Mouse (Mus musculus) bone marrow, adult 2 months (tissue): ENCODE data around the gene Hrasls. TPM values are rescaled to one million over a fixed set of nuclear protein-coding genes. Genes with fewer than 3 reads are reported as not detected.

Experiments used
- H3K27ac ChIP-seq: fragments of 200-500 bp; 2 replicates; pipeline ENCODE4 v1.5.1; 2012; ENCODE audit warnings: low read depth, mild to moderate bottlenecking, control low read depth, inconsistent platforms, low read length; ENCODE audit not compliant: control insufficient read depth, poor library complexity, insufficient read depth
- H3K4me1 ChIP-seq: fragments of 200-500 bp; 2 replicates; pipeline ENCODE4 v1.6.1; 2011; ENCODE audit warnings: low read length; ENCODE audit not compliant: control insufficient read depth, insufficient read depth
- H3K4me3 ChIP-seq: fragments of 200-500 bp; replicated peaks from 2 replicates; pipeline ENCODE3; 2011; ENCODE audit warnings: mild to moderate bottlenecking, low read depth, low read length, control low read depth; ENCODE audit not compliant: control insufficient read depth
- CTCF ChIP-seq: fragments of 200-500 bp; IDR thresholded peaks from 2 replicates; pipeline ENCODE4 v1.5.1; 2011; ENCODE audit warnings: low read length, control low read depth; ENCODE audit not compliant: control insufficient read depth, insufficient read depth
- POLR2A ChIP-seq: fragments of 200-500 bp; IDR thresholded peaks from 2 replicates; pipeline ENCODE4 v1.6.1; 2011; ENCODE audit warnings: low read depth, mild to moderate bottlenecking, control low read depth, low read length, borderline replicate concordance; ENCODE audit not compliant: control insufficient read depth
- WGBS: fragments of 180-500 bp; shearing (Covaris S2); methylation state at CpG from one replicate; pipeline ENCODE4 v1.1.7; 2018; 5-methylcytosine and 5-hydroxymethylcytosine counted together
- polyA plus RNA-seq: library from polyadenylated mRNA; stranded (reverse); fragments of >200 nt; gene quantifications from 2 replicates; pipeline ENCODE4 v1.2.4, GENCODE M21; 2011; ENCODE audit warnings: low replicate concordance; ENCODE audit not compliant: missing spikeins, insufficient read depth, insufficient read length

Hrasls gene
- polyA plus RNA-seq, 1 experiment: not detected

DNA sequence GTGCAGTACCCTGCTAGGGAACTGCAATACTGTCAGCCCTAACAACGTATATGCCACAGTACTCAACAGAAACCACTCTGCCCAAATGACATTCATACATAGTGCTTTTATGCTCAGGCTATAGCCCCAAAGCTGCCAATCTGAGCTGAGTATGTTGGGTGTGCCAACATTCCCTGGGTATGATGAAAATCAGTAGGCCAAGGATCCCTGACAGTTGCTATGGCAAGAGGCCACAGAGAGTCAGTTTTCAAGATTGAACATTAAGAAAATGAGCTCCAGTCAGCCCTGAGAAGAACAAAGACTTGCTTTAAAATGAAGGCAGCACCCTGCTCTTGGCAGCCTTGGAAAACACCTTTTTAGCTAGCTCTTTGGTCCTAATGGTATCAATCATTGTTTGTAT, 14.3 kb upstream of the Hrasls start:
- WGBS: 65% methylated on average over 1 of the region's 1 CpGs
- H3K4me1 ChIP-seq: no peaks in the 10 kb centered on the region
- TF ChIP-seq POLR2A: no peak
- TF ChIP-seq CTCF: no peak
- no peak overlapping the region for H3K27ac ChIP-seq
- no peak overlapping the region for H3K4me3 ChIP-seq

- no peaks in the 10 kb centered on the region for H3K4me1 ChIP-seq
- H3K4me3 ChIP-seq: no peak overlapping the region
- no peak overlapping the region for H3K27ac ChIP-seq
- TF ChIP-seq POLR2A: no peak
- TF ChIP-seq CTCF: no peak
- 60% methylated on average over 5 of the region's 5 CpGs for WGBS
Measured at GRCm38 (mm10) chr16:29198461-29198860, 11.0 kb upstream of the Hrasls start.

GRCm38 (mm10) chr16:29201146-29201545, 8.3 kb upstream of the Hrasls start:
- no peak overlapping the region for H3K27ac ChIP-seq
- H3K4me1 ChIP-seq: no peaks in the 10 kb centered on the region
- H3K4me3 ChIP-seq: no peak overlapping the region
- TF ChIP-seq CTCF: no peak
- TF ChIP-seq POLR2A: no peak
- 64% methylated on average over 2 of the region's 2 CpGs for WGBS

GRCm38 (mm10) chr16:29204875-29205274, 4.6 kb upstream of the Hrasls start:
- Histone ChIP-seq H3K27ac (no peak overlapping the region), H3K4me1 (no peaks in the 10 kb centered on the region), H3K4me3 (no peak overlapping the region)
- 81% methylated on average over 7 of the region's 7 CpGs for WGBS
- no peak for TF ChIP-seq CTCF
- TF ChIP-seq POLR2A: no peak

GRCm38 (mm10) chr16:29205581-29205980, 3.9 kb upstream of the Hrasls start:
- no peak overlapping the region for H3K4me3 ChIP-seq
- WGBS: 60% methylated on average over 2 of the region's 2 CpGs
- H3K27ac ChIP-seq: no peak overlapping the region
- H3K4me1 ChIP-seq: no peaks in the 10 kb centered on the region
- no peak for TF ChIP-seq POLR2A
- no peak for TF ChIP-seq CTCF

GRCm38 (mm10) chr16:29208841-29209240, 654 bp upstream of the Hrasls start:
- Histone ChIP-seq H3K4me3 (no peak overlapping the region), H3K4me1 (no peaks in the 10 kb centered on the region), H3K27ac (no peak overlapping the region)
- TF ChIP-seq POLR2A: no peak
- TF ChIP-seq CTCF: no peak
- 65% methylated on average over 7 of the region's 7 CpGs for WGBS

DNA sequence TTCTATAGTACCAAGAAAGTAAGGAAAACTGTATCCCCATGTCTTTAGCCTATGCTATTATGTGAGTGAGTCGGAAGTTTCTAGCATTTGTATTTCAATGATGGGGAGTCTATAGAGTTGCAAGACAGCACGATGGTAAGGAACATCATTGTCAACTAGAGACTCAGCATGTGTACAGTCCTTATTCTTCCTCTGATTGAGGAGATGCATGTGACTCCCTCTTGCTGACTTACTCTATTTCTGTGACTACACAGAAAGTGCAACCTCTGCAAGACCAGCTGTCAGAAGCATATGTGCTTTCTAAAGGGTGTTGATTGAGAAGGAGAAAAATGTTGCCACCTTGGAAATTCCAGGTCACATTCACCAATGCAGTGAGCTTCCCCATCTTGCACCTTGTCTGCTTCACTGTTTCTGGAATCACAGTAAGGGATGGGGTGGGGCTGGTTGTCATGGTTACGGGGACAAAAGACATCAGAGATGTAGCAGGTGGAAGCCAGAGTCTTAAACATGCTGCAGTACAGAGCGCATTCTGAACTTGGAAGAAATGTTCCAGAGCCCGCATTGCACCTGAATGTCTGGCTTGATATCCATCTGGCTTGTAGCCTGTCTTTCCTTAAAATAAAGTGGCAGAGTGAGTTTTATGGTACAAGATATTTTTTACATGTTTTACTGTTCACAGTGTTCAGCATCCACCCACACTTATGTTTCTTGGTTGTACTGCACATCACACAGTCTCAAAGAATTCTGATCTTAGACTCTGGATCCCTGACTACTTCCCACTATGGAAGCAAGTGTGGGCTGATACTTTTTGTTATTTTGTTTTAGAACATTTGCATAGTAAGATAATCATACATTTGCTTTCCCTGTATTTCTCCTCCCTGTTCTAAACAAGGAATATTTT, 7.2 kb downstream of the Hrasls start:
- no peak for TF ChIP-seq POLR2A
- no peak for TF ChIP-seq CTCF
- H3K27ac ChIP-seq: no peak overlapping the region
- 87% methylated on average over 5 of the region's 5 CpGs for WGBS
- H3K4me1 ChIP-seq: no peaks in the 10 kb centered on the region
- H3K4me3 ChIP-seq: no peak overlapping the region

- WGBS: 65% methylated on average over 5 of the region's 5 CpGs
- TF ChIP-seq CTCF (no peak), POLR2A (no peak)
- Histone ChIP-seq H3K27ac (no peak overlapping the region), H3K4me3 (no peak overlapping the region), H3K4me1 (no peaks in the 10 kb centered on the region)
Measured at GRCm38 (mm10) chr16:29235951-29236350, 26.5 kb downstream of the Hrasls start.
